Mouse (Mus musculus): ENCODE data around the gene Ripply2.

Gene Ripply2

GRCm38 (mm10) chr9:87025764-87026163, 10.4 kb downstream of the Ripply2 start:
- no peak for DNase-seq (ENCODE audit: low read depth, low spot score)

- peak; percentile 89 for DNase-seq (ENCODE audit: low read depth, low spot score)
These were observed 12.2 kb downstream of the Ripply2 start for GRCm38 (mm10) chr9:87027423-87028084.

- DNase-seq (ENCODE audit: low read depth, low spot score), result no peak
These were observed 16.9 kb downstream of the Ripply2 start for GRCm38 (mm10) chr9:87032196-87032595.

GRCm38 (mm10) chr9:87034831-87035580, 19.7 kb downstream of the Ripply2 start:
- DNase-seq (ENCODE audit: low read depth, low spot score), result no peak

GRCm38 (mm10) chr9:87049425-87049824, 34.1 kb downstream of the Ripply2 start:
- peak; percentile 33 for DNase-seq (ENCODE audit: low read depth, low spot score)

- peak; percentile 61 for DNase-seq (ENCODE audit: low read depth, low spot score)
These were observed 40.4 kb downstream of the Ripply2 start for GRCm38 (mm10) chr9:87055547-87056235.

- DNase-seq (ENCODE audit: low read depth, low spot score), result no peak
These were observed 47.0 kb downstream of the Ripply2 start for GRCm38 (mm10) chr9:87062337-87062736.

- DNase-seq (ENCODE audit: low read depth, low spot score), result no peak
These were observed 52.8 kb downstream of the Ripply2 start for GRCm38 (mm10) chr9:87068160-87068559.
